Mouse (Mus musculus): ENCODE data around the gene Draxin.

Draxin gene

DNA sequence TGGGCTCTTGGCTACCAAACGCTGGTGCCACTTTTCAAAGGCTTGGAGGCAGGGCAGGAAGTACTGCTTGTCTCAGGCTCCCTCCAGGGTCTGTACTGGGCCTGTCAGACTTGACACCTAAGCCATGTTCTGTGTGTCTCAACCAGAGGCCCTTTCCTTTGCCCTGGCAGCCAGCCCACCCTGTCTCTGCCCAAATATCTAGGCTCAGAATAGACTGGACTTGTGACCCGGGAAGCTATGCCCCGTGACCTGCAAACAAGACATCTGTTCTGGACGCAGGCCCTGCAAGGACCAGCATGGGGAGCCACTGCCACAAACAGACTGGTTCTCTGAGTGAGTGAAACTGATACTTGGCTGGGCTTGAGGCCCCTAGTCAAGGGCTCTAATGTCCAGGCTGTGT lies 73.7 kb downstream of the Draxin start:
- DNase-seq (ENCODE audit: low spot score), result no peak

DNA sequence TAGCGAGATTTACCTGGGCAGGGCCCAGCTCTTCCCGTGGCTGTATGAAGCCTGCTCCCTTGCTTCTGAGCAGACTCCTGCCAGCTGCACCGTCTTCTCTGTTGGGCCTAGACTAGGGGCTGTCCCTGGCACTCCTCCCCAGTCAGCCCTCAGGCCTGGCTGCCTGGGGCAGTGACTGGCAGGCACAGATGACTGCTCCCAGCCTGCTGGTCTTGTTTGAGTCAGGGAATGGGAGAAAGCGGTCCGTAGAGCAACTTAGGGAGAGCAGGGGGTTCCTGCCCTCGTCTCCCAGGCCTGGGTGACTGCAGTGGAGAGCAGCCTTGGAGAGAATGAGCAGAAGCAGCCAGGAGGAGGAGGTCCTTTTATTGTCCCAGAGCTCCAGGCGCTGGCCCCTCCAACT lies 74.3 kb downstream of the Draxin start:
- DNase-seq (ENCODE audit: low spot score), result no peak

DNA sequence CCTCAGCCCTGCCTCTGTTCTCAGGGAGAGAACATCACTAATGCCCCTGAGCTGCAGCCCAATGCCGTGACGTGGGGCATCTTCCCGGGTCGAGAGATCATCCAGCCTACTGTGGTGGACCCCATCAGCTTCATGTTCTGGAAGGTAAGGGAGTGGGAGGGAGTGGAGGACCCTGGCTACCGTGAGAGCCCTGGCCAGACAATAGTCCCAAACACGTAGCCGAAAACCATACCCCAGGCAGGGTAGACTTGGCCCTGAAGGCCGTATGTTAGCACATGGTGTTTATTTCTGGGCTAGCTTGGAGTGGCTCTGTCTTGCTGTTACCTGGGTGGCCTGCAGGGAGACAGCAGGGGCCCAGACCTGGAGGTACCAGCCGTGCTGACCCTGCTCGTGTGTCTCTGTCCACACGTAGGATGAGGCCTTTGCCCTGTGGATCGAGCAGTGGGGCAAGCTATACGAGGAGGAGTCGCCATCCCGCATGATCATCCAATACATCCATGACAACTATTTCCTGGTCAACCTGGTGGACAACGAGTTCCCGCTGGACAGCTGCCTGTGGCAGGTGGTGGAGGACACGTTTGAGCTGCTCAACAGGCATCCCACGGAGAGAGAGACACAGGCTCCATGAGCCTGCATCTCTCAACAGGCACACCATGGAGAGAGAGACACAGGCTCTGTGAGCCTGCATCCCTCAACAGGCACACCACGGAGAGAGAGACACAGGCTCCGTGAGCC lies 75.4 kb downstream of the Draxin start:
- DNase-seq (ENCODE audit: low spot score), result no peak

DNA sequence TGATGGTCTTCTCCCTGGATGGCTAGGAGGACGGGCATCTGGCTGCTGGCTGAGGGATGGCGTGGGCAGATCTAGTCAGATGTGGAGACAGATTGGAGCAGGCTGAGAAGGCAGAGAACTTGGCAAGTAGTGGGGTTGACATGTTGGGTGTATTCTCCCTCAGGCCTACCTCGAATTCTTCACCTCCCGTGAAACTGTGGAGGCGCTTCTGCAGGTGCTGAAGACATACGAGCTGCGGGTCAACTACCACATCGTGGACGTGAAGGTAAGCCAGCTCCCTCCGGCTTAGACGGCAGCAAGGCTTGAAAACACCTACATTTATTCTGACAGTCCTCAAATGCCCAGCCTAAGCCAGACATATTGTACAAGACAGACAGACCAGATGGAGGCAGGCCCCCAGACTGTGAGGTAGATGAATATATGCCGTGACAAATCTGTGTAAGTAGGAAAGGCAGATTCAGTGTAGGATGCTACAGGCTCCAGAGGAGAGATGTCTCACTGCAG lies 77.0 kb downstream of the Draxin start:
- no peak for DNase-seq (ENCODE audit: low spot score)

DNA sequence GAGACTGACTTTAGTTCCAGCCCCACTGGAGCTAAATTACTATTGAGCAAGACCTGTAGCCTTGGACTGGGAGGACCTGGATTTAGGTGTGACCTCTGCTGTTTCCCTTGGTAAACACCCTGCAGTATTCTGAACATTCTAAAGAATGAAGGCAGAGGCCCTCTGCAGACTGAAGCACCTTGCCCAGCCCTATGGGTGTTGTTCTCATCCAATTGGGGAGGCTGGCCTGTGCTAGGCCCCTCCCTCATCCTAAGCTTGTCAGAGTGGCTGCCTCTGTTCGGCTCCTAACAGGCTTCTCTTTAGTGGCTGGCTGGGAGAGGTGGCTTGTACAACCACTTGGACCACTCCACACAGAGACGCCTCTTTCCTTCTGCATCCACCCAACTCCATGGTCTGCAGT lies 77.5 kb downstream of the Draxin start:
- DNase-seq (ENCODE audit: low spot score), result no peak

DNA sequence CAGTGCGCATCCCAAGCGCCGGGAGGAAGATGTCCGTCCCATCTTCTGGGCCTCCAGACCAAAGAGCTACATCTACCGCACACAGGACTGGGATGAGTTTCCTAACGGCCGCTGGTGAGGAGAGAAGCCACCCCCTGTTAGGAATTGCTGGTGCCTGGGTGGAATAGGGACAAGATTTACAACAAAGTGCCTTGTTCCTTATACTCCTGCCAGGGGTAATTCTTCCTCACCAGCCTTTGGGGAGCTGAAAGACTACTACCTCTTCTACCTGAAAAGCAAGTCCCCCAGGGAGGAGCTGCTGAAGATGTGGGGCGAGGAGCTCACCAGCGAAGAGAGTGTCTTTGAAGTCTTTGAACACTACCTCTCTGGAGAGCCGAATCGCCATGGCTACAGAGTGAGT lies 78.6 kb downstream of the Draxin start:
- DNase-seq (ENCODE audit: low spot score), result no peak

DNA sequence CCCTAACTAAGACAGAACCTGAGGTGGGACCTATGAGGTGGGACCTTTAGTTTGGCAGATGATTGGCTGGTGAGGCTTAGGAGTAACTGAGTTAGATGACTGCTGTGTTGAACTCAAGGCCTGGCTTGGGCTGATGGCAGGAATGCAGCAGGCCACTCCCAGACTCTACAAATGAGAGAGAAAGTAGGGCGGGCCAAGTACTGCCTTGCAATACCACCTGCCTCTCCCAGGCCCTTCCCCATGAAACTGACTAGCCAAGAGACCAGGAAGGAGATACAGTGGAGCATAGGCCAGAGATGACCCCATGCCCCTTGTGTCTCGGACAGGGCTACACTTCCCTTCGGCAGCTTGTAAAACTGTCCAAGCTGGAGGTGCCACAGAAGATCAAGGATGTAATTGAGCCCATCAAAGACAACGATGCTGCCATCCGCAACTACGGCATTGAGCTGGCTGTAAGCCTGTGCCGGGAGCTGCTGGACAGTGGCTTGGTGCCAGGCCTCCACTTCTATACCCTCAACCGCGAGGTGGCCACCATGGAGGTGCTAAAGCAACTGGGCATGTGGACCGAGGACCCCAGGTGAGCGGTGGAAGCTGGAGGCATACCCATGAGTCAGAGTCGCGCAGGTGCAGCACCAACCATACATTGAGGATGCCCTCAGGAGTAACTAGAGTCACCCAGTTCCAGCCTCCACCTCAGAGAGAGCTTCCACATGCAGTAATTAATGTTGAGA lies 79.3 kb downstream of the Draxin start:
- no peak for DNase-seq (ENCODE audit: low spot score)

DNA sequence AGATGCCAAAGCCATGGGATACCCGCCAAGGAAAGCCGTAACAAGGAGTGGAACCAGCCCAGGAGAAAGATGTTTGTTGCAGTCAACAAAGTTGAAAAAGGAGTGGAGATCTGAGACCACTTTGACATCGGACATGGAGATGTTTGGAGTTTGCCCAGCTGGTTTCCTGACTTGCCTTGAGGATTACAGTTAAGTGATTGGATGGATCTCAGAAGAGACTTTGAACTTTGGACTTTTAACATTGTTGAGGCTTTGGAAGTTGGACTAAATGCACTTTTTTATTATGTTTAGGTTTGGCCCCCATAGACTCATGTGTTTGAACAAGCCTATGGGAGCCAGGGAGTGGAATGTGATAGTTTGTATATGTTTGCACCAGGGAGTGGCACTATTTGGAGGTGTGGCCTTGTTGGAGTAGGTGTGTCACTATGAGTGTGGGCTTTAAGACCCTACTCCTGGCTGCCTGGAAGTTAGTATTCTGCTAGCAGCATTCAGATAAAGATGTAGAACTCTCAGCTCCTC lies 80.0 kb downstream of the Draxin start:
- DNase-seq (ENCODE audit: low spot score), result peak; percentile 43
